Mouse (Mus musculus): Measurements from ENCODE around the gene Sema4c.

The Sema4c gene

DNA sequence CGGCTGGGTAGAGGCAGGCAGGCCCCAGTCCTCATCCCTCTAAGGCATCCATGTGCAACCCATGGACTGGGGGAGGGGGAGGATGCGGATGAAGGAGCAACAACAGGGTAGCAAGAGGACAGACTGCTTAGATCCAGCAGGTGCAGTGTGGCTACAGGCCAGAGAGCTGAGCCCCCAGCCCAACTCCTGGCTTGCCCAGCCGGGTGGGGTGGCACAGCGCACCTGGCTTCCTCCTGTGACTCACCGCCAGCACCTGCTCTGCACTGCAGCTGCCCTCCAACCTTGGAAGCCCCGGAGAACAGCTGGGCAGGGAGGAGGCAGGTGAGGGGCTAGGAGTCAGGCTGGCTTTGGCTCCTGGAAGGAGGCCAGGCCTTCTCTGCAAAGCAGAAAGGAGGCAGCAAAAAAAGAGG is 21.8 kb upstream of the Sema4c start:
- DNase-seq (ENCODE audit: low read depth, low spot score): no peak

DNA sequence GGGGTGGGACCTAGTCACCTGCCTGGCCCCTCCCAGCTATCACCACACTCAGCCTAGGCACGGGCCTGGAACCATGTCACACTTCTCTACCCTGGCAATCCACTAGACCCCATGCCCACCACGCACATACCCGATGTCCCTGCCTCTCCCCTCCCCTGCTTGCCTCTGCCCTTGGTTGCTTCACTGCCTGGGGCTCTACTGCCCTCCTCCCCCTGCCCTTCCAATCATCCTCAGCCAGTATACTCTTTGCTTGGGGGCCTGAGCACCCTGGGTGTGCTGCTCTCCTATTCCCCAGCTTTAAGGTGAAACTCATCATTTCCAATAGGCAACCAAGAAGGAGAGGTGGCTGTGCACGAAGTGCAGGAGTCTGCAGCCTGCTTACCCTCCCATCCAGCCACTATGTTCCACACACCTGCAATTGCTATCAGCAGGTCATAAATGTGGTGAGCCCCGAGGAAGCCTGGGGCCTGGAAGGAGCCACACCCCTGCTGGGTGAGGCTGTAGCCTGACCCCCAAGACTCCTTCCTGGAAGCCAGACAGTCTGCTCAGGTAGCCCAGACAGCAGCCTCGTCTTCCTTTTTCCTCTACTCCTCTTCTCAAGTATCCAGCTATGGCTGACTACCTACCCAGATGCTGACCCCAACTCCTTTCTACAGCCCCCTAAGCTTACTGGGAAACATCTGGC is 19.0 kb upstream of the Sema4c start:
- no peak for DNase-seq (ENCODE audit: low read depth, low spot score)

DNA sequence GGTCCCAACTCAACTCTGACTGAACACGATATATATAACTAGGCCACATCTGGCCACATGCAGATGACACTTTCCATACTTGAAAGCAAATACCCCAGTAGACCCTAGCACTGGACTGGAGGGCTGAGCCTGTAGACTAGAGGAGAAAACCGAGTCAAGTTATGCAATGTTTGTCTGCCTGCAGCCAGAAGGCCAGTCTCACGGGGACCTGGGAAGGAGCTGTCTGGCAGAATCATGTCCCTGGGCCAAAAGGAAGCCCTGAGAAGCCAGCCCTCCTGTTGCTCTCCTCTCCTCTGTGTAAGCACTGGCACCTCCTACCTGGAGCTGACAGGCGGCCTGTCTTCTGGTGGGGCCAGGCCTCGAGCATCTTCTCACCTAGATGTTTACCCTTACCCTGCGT is 17.2 kb upstream of the Sema4c start:
- DNase-seq (ENCODE audit: low read depth, low spot score): no peak

DNA sequence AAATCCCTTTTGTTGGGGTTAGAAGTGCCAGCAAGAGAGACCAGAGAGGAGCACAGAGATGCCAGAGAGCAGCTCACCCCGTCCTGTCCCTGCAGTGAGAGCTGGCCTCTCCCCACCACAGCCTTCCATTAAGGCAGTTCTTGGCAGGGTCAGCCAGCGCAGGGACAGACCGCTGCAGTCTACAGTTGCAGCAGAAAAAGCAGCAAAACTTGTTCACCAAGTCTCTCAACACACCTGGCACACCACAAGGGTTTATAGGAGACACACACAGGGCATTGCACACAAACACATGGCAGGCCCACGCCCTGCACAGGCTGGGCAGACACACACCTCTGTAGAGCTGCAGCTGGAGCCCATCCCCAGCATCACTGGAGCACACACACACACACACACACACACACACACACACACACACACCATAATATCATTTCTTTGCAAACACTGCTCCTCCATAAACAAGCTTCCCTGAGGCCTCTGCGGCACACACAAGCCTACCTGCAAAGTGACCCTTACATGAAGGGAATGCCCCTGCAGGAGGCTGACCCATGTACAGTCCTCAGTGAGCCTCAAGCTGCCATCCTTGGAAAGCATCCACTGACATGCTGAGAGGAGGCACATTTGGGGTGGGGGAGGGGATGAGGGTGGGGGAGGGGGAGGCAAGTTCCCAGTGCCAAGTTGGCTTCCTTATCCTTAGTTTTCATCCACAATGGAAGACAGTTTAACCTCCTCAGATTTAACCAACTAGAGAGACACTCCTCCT is 16.2 kb upstream of the Sema4c start:
- DNase-seq (ENCODE audit: low read depth, low spot score): no peak

DNA sequence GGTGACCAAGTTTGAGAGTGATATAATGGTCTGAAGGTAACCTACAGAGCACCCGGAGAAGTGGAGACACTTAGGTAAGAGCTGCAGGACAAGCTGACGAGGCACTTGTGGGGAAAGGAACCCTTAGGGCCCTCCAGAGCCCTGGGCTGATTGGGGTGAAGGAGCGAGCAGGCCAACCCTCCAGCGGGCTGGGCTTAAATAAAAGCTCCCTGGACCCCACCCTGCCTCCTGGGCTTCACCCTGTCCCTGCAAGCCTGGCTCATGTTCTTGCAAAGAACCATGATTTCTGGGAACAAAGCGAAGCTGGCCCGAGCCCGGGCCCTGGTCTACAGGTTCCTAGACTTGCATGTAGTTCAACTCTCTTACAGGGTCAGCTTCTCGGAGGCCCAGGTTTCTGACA is 15.4 kb upstream of the Sema4c start:
- DNase-seq (ENCODE audit: low read depth, low spot score): no peak

DNA sequence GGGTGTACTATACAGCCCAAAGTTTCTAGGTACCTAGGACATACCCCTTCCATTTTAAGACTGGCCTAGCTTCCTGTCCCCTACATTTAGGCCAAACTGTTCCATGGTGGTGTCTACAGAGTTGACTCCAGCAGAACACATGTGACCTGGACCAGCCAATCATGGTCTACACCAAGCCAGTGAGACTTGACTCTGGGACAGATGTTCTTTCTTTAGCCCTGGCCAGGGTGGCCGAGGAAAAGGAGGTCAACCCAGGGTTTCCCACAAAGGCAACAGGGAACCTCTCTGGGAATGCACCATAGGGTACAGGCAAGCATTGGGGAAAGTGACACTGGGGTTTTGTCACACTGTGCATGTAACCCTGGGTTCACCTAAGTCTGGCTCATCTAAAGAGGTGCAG is 14.6 kb upstream of the Sema4c start:
- DNase-seq (ENCODE audit: low read depth, low spot score): no peak

DNA sequence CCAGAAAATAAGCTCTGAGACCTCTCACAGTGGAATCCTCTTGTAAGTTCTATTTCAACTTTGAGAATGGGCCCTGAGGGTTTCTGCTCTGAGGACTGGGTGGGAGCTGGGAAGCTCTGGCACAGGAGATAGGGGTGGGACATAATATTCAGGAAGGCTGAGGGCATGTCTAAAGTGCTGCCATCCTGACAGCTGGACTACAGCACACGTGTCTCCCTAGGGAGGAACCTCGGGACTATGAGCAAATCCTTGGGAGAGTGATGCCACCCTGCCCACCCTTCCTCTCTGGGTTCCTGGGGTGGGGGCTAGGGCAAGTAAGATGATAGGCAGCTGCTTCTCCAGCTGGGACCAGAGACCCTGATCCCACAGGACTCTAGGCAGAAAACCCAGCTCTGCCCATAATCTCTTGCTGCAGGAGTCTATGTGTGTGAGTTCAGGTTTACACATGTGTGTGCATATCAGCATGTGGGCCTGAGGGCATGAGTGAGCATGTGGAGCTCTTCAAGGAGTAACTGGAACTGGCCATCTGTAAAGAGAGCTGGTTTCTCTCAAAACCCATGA is 14.1 kb upstream of the Sema4c start:
- DNase-seq (ENCODE audit: low read depth, low spot score): no peak

DNA sequence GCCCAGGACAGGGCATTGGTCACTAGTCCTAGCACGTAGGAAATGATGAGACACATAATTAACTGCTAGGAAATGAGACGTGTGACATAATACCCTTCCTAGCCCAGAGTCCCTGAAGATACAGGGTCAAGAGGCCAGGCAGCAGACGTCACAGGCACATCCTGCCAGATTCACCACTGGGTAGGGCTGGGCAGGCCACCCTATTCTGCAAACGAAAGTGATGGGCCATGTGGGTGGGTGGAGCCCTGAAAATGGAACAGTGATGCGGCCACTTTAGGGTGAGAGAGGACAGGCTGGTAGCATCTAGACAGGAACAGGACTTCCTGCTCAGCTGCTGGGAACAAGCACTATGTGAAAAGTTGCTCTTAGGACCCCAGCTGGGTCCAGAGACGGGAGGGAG is 13.5 kb upstream of the Sema4c start:
- DNase-seq (ENCODE audit: low read depth, low spot score): no peak

DNA sequence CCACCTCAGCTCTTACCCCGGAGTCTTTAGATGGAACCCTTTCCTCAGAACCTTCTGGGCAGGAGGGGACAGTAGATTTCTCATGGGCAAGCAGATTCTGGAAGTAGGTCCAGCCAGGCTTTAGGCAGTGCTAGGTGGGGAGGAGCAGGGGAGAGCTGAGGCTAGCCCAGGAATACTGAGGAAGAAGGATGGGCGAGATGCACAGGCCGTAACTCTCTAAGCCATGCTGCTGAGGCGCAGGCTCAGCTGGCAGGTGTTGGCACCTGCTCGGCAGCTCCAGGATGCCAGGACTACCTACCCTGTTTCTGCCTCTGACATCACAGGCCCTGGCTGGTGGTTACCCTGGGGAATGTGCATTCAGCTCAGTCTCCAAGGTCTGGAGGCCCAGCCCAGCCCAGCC is 12.2 kb upstream of the Sema4c start:
- DNase-seq (ENCODE audit: low read depth, low spot score): no peak

DNA sequence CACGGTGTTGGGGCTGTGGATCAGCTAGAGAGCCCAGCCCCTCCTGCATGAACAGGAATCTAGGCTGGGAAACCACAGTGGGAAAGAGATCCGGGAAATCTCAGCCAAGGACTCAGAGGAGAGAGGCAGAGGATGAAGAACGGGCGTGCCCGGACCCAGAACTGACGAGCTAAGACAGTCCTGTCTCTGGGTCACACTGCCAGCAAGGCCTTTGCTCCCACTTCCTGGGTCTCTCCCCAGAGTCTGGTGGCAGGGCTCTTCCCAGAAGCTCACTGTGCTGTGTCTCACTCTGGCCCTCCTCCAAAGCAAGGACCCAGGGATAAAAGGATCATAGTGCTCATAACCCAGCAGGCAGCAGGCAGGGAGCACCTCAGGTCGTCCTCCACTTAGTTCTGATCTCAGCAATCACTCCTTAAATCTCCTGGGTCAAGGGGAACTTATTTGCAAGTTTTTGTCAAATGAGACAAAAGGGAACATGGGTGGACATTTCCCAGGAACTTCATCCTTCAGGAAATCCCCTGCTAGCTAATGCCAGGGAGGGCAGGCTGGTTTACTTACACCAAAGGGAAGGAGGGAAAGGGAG is 11.6 kb upstream of the Sema4c start:
- DNase-seq (ENCODE audit: low read depth, low spot score): no peak

DNA sequence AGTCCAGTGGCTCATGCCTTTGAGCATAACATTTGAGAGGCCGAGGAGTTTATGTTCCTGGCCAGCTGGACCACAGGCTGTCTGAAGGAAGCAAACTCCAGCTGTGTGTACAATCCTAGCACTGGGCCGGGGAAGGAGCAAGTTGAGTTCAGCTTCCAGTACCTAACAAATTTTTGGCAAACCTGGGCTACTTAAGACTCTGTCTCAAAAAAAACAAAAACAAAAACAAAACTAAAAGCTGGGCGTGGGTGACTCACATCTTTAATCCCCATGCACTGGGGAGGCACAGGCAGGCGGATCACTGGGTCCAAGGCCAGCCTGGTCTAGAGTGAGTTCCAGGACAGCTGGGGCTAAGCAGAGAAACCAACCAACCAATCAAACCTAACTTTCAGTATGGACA is 10.6 kb upstream of the Sema4c start:
- DNase-seq (ENCODE audit: low read depth, low spot score): no peak

DNA sequence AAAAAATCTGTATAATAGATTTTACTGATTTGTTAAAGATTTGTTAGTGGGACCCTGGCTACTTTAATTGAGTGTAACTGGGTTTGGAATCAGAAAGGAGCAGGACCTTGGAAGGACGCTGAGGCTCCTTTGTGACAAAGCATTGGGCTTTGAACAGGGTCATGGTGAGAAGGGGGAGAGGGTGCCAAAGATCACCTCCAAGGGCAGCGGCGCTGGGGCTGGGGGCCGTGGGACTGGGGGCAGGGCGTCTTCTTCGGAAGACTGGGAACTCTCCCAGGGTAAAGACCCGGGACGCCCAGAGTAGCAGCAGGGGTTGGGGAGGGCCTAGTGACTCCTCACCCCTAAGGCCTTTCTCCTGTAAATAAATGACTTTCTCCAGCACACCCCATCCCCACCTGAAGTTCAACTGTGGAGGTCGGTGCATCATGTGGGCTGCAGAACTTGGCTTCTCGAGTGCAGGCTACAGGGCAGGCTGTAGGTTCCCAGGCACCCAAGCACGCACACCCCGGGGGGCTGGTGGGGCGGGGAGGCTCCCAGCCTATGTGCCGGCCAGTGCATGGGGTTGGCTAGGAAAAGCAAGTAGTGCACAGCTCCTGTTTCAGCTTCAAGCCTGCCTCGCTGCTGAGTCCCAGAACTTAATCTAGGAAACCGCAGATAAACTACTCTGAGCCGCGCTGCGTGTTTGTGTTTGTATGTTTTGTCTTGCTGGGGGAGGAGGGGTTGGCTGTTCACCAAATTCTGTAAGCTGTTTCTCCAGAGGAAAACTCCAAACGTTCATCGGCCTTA is 9.9 kb upstream of the Sema4c start:
- no peak for DNase-seq (ENCODE audit: low read depth, low spot score)

DNA sequence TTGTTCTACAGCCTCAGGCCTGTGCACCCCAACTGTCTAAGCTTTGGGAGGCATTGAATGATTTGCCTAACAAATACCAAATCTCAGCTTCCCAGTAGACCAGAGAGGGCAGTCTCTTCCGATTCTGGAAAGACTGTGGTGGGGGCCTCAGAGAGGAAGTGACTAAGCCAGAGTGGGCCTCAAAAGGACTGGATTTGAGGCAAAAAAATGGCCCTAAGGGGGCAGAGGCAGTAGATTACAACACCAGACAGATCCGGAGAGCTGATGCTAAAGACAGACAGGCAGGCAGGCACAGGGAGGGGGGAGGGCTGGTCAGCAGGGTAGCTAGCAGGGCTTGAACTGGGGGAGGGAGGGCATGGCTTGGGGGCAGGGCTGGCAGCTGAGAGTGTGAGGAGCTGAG is 8.3 kb upstream of the Sema4c start:
- DNase-seq (ENCODE audit: low read depth, low spot score): no peak

DNA sequence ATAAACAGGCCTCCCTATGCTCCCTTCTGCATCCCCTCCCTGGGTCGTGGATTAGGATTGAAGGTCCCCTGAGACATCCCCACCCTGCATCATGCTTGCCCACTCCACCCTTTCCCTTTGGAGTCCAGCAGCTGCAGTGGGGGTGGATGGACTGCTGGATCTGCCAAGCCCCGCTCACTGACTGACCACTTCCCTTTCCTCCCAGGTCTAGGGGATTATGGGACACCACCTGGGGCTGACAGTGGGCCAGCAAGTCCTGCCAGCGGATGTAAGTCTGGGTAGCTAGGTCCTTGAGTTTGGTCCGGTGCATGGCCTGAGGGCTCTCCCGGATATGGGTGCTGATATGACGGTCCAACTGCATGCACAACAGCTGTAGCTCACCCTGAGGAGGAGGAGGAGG is 6.0 kb upstream of the Sema4c start:
- DNase-seq (ENCODE audit: low read depth, low spot score): no peak

DNA sequence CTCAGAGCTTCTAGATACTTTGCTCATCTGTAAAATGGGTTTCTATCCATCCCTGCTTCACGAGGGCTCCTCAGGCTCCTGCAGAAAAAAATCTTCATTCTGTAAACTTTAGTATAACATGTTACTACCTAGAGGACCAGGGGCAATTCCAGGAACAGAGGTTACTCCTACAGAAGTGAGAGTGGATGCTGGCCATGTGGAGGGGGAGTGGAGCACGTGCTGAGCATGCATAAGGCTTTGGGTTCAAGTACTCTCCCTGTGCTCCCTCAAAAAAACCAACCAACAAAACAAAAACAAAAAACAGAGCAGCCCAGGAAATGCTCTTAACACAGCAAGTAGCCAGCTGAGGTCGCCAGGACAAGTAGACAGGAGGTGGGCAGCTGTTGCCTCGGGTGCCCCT is 5.5 kb upstream of the Sema4c start:
- DNase-seq (ENCODE audit: low read depth, low spot score): no peak

DNA sequence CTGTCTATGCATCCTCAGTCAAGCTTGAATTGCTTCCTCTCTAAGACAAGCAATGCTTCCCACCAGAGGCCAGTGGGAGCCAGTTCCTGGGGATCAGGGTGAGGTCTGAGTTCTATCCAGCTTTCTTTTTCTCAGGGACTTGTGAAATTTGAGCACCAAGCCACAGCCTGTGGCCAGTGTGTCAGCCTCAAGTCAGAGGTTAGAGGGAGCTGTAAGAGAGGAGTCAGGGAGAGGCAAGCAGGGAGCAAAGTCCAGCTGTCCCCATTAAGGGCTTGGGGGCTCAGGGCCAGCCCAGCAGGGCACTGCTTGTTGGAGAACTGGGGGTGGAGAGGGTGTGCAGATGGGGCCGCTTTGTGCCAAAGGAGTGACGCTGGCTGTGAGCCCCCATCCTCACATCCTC is 5.0 kb upstream of the Sema4c start:
- DNase-seq (ENCODE audit: low read depth, low spot score): no peak

DNA sequence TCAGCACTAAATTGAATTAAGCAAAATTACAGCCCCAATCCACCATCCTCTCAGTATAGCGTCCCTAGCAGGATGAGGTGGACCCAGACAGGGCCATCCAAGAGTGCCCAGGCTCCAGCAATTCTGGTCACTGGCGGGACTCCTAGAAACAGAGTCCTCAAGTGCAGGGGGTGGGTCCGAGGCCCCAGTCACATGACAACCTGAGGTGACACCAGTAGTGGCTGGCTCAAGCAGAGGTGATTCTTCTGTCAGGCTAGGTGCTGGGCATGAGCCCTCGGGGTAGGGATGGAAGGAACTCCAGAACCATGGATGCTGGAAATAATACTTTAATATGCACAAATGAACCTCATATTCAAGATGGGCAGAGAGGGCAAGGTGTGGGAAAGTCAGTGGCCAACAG is 4.2 kb upstream of the Sema4c start:
- DNase-seq (ENCODE audit: low read depth, low spot score): no peak

DNA sequence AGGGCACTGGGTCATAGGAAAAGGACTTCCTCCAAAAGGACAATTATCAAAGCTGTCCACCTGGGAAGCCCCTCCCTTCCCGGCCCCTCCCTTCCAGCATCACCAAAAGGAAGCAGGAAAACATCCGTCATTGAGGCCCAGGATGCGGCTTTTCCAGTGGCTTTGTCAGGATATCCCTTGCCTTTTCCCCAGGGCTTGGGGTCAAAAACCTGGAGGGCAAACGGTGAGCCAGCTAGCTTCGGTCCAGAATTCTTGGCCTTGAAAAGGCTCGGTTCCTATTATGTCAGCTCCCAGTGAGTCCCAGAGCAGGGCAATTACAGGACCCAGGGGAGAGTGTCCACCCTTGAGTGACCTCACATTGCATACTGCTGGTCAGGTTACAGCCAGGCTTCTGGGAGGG is 2.8 kb upstream of the Sema4c start:
- no peak for DNase-seq (ENCODE audit: low read depth, low spot score)

DNA sequence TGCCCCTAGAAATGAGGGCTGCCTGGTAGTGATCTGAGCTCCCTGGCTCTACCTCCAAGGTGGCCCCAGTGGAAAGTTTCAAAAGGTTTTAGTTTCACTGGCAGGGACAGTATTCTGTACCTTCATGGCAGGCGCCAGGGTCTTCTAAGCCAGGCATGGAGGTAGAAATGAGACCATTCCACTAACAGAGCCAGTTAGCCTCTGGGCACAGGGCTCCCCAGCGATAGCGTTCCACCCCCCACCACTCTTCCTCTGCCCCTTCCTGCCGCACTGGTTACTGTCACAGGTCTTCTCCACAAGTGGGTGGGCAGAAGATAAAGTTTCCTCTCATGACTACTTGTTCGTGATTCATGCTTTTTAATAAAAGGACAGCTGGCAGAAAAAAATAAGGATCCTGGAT is 1.7 kb upstream of the Sema4c start:
- no peak for DNase-seq (ENCODE audit: low read depth, low spot score)

DNA sequence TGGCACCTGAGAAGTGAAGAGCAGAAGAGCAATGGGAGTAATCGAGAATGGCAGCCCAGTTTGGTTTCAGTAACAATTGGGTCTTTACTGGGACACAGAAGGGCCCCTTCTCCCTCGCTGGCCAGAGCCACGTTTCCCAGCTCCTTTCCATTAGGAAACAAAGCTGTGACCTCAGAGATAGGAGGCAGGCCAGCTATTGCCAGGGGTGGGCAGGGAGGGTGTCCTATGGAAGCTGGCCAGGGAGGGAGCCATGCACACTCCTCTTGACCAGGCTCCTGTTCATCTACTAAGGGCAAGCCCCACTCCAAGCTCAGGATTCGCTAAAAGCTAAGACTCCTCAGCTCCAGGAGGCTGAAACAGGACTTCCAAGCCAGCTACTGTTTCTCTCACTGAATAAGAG is 1.1 kb upstream of the Sema4c start:
- no peak for DNase-seq (ENCODE audit: low read depth, low spot score)

DNA sequence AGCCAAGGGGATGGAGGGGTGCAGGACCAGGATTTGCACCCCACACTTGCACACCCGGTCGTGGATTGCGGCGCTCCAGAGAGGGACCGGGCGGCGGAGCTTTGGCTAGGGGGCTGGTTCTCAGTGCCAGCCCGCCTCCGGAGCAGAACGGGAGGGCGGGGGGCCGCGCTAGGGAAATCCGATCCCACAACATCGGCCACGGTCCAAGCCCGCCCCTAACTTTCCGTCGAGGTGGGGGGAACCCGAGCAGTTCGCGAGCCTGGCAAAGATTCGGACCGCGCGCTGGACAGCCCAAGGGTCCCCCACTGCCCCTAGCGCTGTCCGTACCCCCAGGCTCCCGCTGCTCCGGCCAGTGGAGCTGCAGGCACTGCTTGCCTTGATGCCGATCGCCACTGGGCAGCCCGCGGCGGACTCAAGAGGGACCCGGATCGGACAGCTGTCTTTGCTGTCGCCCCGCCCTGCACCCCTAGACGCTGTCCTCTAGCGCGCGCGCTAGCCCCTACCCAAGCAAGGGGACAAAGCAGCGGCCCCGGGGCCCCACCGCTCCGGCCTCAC is 615 bp downstream of the Sema4c start:
- peak; percentile 66 for DNase-seq (ENCODE audit: low read depth, low spot score)

All from brain, adult 2 months (tissue).